Mouse (Mus musculus): ENCODE measurements at regions not wholly inside any gene's neighbourhood (a gene's known extent, or its start where the extent isn't known, plus 50 kb on each side); places are given as distances from the start of the nearest gene placed in this dataset.

DNA sequence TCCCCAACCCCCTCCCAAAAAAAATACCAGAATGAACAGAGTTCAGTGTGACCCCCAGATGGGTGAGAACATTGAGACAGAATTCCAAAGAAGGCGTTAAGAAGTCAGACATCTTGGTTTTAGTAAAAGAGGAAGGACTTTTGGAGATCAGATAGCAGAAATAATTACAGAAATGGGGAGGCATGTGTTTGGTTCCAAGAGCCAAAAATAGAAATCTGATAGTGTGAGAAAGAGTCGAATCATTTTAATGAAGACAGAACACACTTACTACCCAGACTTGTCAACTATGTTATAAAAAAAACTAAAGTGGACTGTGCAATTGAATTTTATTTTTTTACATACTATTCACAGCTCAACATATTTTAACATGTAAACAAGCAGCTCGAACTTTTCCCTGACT lies 575.9 kb upstream of the Kdm8 start:
- Histone ChIP-seq H3K9ac (replicated peaks; ENCODE audit: low read length) (no peak overlapping the region), H3K36me3 (replicated peaks; ENCODE audit: control insufficient read depth, insufficient read depth, low read depth, low read length) (no peaks in the 10 kb centered on the region), H3K4me1 (ENCODE audit: control insufficient read depth, insufficient read depth, low read length) (no peaks in the 10 kb centered on the region), H3K4me2 (ENCODE audit: low read depth, low read length) (no peak overlapping the region), H3K27ac (replicated peaks; ENCODE audit: low read depth, low read length) (no peak overlapping the region), H3K9me3 (replicated peaks; ENCODE audit: control insufficient read depth, low read length) (no peaks in the 10 kb centered on the region), H3K27me3 (ENCODE audit: control insufficient read depth, insufficient read depth, low read length) (no peaks in the 10 kb centered on the region), H3K4me3 (ENCODE audit: low read depth, low read length) (no peak overlapping the region)
- DNase-seq (ENCODE audit: low spot score) (no peak), ATAC-seq (replicated peaks; ENCODE audit: insufficient number of reproducible peaks, low FRiP score, low TSS enrichment, low read depth) (no peak)
- 82% methylated on average over 3 of the region's 3 CpGs for WGBS

DNA sequence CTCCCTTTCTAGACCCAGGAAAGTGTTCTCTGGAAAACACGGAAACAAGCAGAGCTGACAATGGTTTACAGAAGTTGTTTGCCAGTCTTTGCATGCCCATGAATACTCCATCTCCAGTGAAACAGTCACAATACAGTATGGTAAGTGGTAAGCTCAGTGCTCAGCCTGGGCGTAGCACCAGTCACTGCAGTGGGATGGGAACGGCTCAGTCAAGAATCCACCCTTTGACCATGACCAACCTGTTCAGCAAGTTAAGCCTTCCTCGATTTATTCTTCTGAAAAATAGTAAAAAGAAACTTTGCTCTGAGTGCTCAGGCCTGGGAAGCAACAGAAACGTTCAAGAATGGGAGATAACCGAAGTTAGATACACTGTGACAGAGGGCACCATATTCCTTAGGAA lies 563.7 kb upstream of the Kdm8 start:
- Histone ChIP-seq H3K4me2 (ENCODE audit: low read depth, low read length) (no peak overlapping the region), H3K9me3 (replicated peaks; ENCODE audit: control insufficient read depth, low read length) (no peaks in the 10 kb centered on the region), H3K27ac (replicated peaks; ENCODE audit: low read depth, low read length) (no peak overlapping the region), H3K4me3 (ENCODE audit: low read depth, low read length) (no peak overlapping the region), H3K27me3 (ENCODE audit: control insufficient read depth, insufficient read depth, low read length) (no peaks in the 10 kb centered on the region), H3K9ac (replicated peaks; ENCODE audit: low read length) (no peak overlapping the region), H3K36me3 (replicated peaks; ENCODE audit: control insufficient read depth, insufficient read depth, low read depth, low read length) (no peaks in the 10 kb centered on the region), H3K4me1 (ENCODE audit: control insufficient read depth, insufficient read depth, low read length) (no peaks in the 10 kb centered on the region)
- ATAC-seq (replicated peaks; ENCODE audit: insufficient number of reproducible peaks, low FRiP score, low TSS enrichment, low read depth) (no peak), DNase-seq (ENCODE audit: low spot score) (no peak)
- WGBS, result 81% methylated on average over 6 of the region's 6 CpGs

DNA sequence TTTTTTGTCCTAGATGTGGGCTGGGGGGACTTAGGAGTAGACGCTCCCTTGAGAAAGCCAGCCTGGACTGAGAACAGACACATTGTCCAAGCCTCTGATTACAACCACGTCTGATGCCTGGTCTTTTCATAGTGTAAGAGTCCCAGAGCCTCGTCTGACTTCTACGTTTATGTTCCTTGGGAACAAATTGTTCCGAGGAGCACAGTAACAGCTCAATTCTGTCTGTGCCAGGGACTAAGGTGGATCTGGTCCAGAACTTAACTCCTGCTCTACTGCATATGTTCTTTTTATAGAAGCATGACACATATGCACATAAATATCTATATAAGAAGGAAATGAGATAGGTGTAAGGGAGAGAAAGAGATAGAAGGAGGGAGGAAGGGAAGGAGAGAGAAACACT lies 537.2 kb upstream of the Kdm8 start:
- ATAC-seq (replicated peaks; ENCODE audit: insufficient number of reproducible peaks, low FRiP score, low TSS enrichment, low read depth), result no peak
- Histone ChIP-seq H3K27ac (replicated peaks; ENCODE audit: low read depth, low read length) (no peak overlapping the region), H3K4me1 (ENCODE audit: control insufficient read depth, insufficient read depth, low read length) (no peaks in the 10 kb centered on the region), H3K9me3 (replicated peaks; ENCODE audit: control insufficient read depth, low read length) (no peaks in the 10 kb centered on the region), H3K9ac (replicated peaks; ENCODE audit: low read length) (no peak overlapping the region), H3K36me3 (replicated peaks; ENCODE audit: control insufficient read depth, insufficient read depth, low read depth, low read length) (no peaks in the 10 kb centered on the region), H3K4me2 (ENCODE audit: low read depth, low read length) (no peak overlapping the region), H3K27me3 (ENCODE audit: control insufficient read depth, insufficient read depth, low read length) (no peaks in the 10 kb centered on the region), H3K4me3 (ENCODE audit: low read depth, low read length) (no peak overlapping the region)
- no peak for DNase-seq (ENCODE audit: low spot score)
- WGBS, result 79% methylated on average over 5 of the region's 5 CpGs

GRCm38 (mm10) chr7:124907662-124908296 lies 536.7 kb upstream of the Kdm8 start:
- Histone ChIP-seq H3K4me1 (ENCODE audit: control insufficient read depth, insufficient read depth, low read length) (no peaks in the 10 kb centered on the region), H3K4me2 (ENCODE audit: low read depth, low read length) (no peak overlapping the region), H3K27ac (replicated peaks; ENCODE audit: low read depth, low read length) (no peak overlapping the region), H3K9ac (replicated peaks; ENCODE audit: low read length) (no peak overlapping the region), H3K27me3 (ENCODE audit: control insufficient read depth, insufficient read depth, low read length) (no peaks in the 10 kb centered on the region), H3K9me3 (replicated peaks; ENCODE audit: control insufficient read depth, low read length) (no peaks in the 10 kb centered on the region), H3K36me3 (replicated peaks; ENCODE audit: control insufficient read depth, insufficient read depth, low read depth, low read length) (no peaks in the 10 kb centered on the region), H3K4me3 (ENCODE audit: low read depth, low read length) (no peak overlapping the region)
- ATAC-seq (replicated peaks; ENCODE audit: insufficient number of reproducible peaks, low FRiP score, low TSS enrichment, low read depth) (no peak), DNase-seq (ENCODE audit: low spot score) (no peak)
- WGBS, result 78% methylated on average over 5 of the region's 5 CpGs

DNA sequence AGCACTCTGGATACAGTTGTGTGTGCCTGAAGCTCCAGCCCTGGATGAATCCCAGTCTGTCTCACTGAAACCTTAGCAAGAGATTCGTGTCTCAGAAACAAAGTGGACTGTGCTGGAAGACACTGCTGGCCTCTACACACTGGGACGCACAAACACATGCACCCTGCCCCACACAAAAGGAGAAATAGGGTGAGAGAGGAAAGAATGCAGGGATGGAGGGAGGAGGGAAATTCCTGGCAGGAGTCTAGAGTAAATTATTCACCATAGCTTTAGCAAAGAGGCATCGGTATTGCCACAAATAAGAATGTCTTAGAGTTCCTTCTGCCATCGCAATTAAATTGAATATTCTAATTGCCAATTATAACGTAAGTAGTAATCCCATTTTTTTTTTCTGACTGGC lies 530.4 kb upstream of the Kdm8 start:
- H3K27ac ChIP-seq (replicated peaks; ENCODE audit: low read depth, low read length), result no peak overlapping the region
- 81% methylated on average over 5 of the region's 5 CpGs for WGBS
- no peak overlapping the region for H3K9ac ChIP-seq (replicated peaks; ENCODE audit: low read length)
- ATAC-seq (replicated peaks; ENCODE audit: insufficient number of reproducible peaks, low FRiP score, low TSS enrichment, low read depth), result no peak
- H3K9me3 ChIP-seq (replicated peaks; ENCODE audit: control insufficient read depth, low read length), result no peaks in the 10 kb centered on the region
- no peak overlapping the region for H3K4me3 ChIP-seq (ENCODE audit: low read depth, low read length)
- H3K4me2 ChIP-seq (ENCODE audit: low read depth, low read length), result no peak overlapping the region
- no peaks in the 10 kb centered on the region for H3K4me1 ChIP-seq (ENCODE audit: control insufficient read depth, insufficient read depth, low read length)
- no peak for DNase-seq (ENCODE audit: low spot score)
- H3K27me3 ChIP-seq (ENCODE audit: control insufficient read depth, insufficient read depth, low read length), result no peaks in the 10 kb centered on the region
- no peaks in the 10 kb centered on the region for H3K36me3 ChIP-seq (replicated peaks; ENCODE audit: control insufficient read depth, insufficient read depth, low read depth, low read length)

DNA sequence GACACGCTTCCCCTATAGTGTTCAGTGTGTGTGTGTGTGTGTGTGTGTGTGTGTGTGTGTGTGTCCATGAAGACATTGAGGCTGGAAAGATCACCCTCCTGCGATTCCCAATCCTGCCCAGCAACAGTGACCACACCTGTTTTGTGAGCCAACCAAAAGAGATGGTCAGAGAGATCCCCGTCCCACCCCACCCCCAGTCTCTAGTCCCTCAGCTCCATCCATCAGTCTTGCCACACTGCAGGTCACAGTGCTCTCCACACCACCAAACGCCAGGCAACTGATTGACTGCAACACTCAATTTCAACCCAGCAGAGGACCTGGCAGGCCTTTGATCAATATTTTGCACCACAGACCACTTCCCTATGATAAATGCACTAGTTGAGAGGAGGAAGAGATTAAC lies 530.0 kb upstream of the Kdm8 start:
- Histone ChIP-seq H3K4me3 (ENCODE audit: low read depth, low read length) (no peak overlapping the region), H3K4me2 (ENCODE audit: low read depth, low read length) (no peak overlapping the region), H3K9ac (replicated peaks; ENCODE audit: low read length) (no peak overlapping the region), H3K27me3 (ENCODE audit: control insufficient read depth, insufficient read depth, low read length) (no peaks in the 10 kb centered on the region), H3K36me3 (replicated peaks; ENCODE audit: control insufficient read depth, insufficient read depth, low read depth, low read length) (no peaks in the 10 kb centered on the region), H3K27ac (replicated peaks; ENCODE audit: low read depth, low read length) (no peak overlapping the region), H3K9me3 (replicated peaks; ENCODE audit: control insufficient read depth, low read length) (no peaks in the 10 kb centered on the region), H3K4me1 (ENCODE audit: control insufficient read depth, insufficient read depth, low read length) (no peaks in the 10 kb centered on the region)
- DNase-seq (ENCODE audit: low spot score) (no peak), ATAC-seq (replicated peaks; ENCODE audit: insufficient number of reproducible peaks, low FRiP score, low TSS enrichment, low read depth) (no peak)
- WGBS, result 82% methylated on average over 4 of the region's 4 CpGs

- Histone ChIP-seq H3K27me3 (ENCODE audit: control insufficient read depth, insufficient read depth, low read length) (no peaks in the 10 kb centered on the region), H3K4me1 (ENCODE audit: control insufficient read depth, insufficient read depth, low read length) (no peaks in the 10 kb centered on the region), H3K9me3 (replicated peaks; ENCODE audit: control insufficient read depth, low read length) (no peaks in the 10 kb centered on the region), H3K36me3 (replicated peaks; ENCODE audit: control insufficient read depth, insufficient read depth, low read depth, low read length) (no peaks in the 10 kb centered on the region), H3K9ac (replicated peaks; ENCODE audit: low read length) (no peak overlapping the region), H3K27ac (replicated peaks; ENCODE audit: low read depth, low read length) (no peak overlapping the region), H3K4me3 (ENCODE audit: low read depth, low read length) (no peak overlapping the region), H3K4me2 (ENCODE audit: low read depth, low read length) (no peak overlapping the region)
- no peak for DNase-seq (ENCODE audit: low spot score)
- WGBS, result 82% methylated on average over 6 of the region's 6 CpGs
- no peak for ATAC-seq (replicated peaks; ENCODE audit: insufficient number of reproducible peaks, low FRiP score, low TSS enrichment, low read depth)
These were observed 529.5 kb upstream of the Kdm8 start for GRCm38 (mm10) chr7:124914972-124915371.

DNA sequence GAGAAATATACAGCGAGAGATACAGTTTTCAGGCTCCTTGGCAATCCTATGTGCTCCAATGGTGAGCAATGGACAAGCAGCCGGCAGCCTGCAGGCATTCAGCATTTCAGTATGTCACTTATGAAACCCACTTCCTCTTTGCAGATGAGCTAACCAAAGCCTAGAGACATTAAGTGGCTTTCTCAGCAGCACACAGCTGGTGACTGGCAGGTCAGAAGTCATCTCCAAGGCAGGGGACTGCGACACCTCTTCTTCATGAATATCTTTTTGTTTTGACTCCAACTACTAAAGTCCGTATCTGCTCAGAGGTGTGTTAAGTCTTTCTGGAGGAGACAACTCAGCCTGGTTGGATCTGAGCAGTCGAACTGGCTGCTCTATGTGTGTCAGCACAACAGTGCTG lies 528.8 kb upstream of the Kdm8 start:
- Histone ChIP-seq H3K4me3 (ENCODE audit: low read depth, low read length) (no peak overlapping the region), H3K4me1 (ENCODE audit: control insufficient read depth, insufficient read depth, low read length) (no peaks in the 10 kb centered on the region), H3K4me2 (ENCODE audit: low read depth, low read length) (no peak overlapping the region), H3K9ac (replicated peaks; ENCODE audit: low read length) (no peak overlapping the region), H3K27me3 (ENCODE audit: control insufficient read depth, insufficient read depth, low read length) (no peaks in the 10 kb centered on the region), H3K27ac (replicated peaks; ENCODE audit: low read depth, low read length) (no peak overlapping the region), H3K36me3 (replicated peaks; ENCODE audit: control insufficient read depth, insufficient read depth, low read depth, low read length) (no peaks in the 10 kb centered on the region), H3K9me3 (replicated peaks; ENCODE audit: control insufficient read depth, low read length) (no peaks in the 10 kb centered on the region)
- no peak for ATAC-seq (replicated peaks; ENCODE audit: insufficient number of reproducible peaks, low FRiP score, low TSS enrichment, low read depth)
- DNase-seq (ENCODE audit: low spot score), result no peak
- WGBS, result 81% methylated on average over 5 of the region's 5 CpGs

Data from embryonic facial prominence, embryonic 11.5 days (tissue).